Mouse (Mus musculus): ENCODE data around the gene Ago3.

DNA sequence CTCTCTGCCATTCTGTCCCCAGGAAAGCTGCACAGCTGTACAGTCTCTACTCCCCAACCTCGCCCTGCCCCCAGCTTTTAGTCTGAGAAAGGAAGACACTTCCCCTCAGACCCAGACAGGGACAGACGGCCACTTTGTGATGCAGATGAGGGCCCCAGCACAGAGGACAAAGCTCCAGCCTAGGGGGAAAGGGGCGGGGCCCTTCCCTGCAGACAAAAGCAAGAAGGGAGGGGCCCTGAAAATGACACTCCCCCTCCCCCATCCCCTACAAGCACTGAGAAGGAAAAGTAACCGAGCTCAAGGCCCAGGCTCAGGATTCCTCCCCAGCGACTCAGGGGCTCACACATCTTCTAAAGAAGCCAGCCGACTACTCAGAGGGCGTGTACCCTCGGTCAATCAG lies 36.5 kb upstream of the Ago3 start:
- TF ChIP-seq ZC3H11A (IDR thresholded peaks at IDR 0.05; ENCODE audit: low read depth, low read length), result no peak
- no peak for TF ChIP-seq CTCF (IDR thresholded peaks at IDR 0.05 in 2 of 3, conservative IDR thresholded peaks at IDR 0.05 in 1 of 3; ENCODE audit: control insufficient read depth in 1 of 3, insufficient read depth in 1 of 3, low read depth in 2 of 3, low read length in 3 of 3, poor library complexity in 1 of 3, severe bottlenecking in 1 of 3)

Measured in MEL (cell line).